Mouse (Mus musculus) forelimb bud, embryonic 11.5 days (tissue): ENCODE data around the gene Itpr1.

Experiments used
- DNase-seq: peaks from one replicate; pipeline ENCODE4 v3.0.0-alpha.2; 2012; ENCODE audit warnings: low read depth, low spot score

Gene Itpr1

GRCm38 (mm10) chr6:108435467-108435866 lies 222.6 kb downstream of the Itpr1 start:
- DNase-seq, result no peak

GRCm38 (mm10) chr6:108436608-108437007 lies 223.7 kb downstream of the Itpr1 start:
- DNase-seq, result no peak

- no peak for DNase-seq
Observed at GRCm38 (mm10) chr6:108441290-108441689, 228.4 kb downstream of the Itpr1 start.

GRCm38 (mm10) chr6:108442291-108442690 lies 229.4 kb downstream of the Itpr1 start:
- DNase-seq, result no peak

GRCm38 (mm10) chr6:108444435-108444834 lies 231.5 kb downstream of the Itpr1 start:
- no peak for DNase-seq

- DNase-seq, result no peak
Observed at GRCm38 (mm10) chr6:108445006-108445405, 232.1 kb downstream of the Itpr1 start.

- no peak for DNase-seq
Observed at GRCm38 (mm10) chr6:108446766-108447165, 233.9 kb downstream of the Itpr1 start.

GRCm38 (mm10) chr6:108447179-108447845 lies 234.4 kb downstream of the Itpr1 start:
- no peak for DNase-seq

GRCm38 (mm10) chr6:108448016-108448735 lies 235.3 kb downstream of the Itpr1 start:
- DNase-seq, result no peak

- no peak for DNase-seq
Observed at GRCm38 (mm10) chr6:108448864-108449263, 236.0 kb downstream of the Itpr1 start.

- no peak for DNase-seq
Observed at GRCm38 (mm10) chr6:108451536-108451935, 238.6 kb downstream of the Itpr1 start.

GRCm38 (mm10) chr6:108453618-108454017 lies 240.7 kb downstream of the Itpr1 start:
- DNase-seq, result no peak

- no peak for DNase-seq
Observed at GRCm38 (mm10) chr6:108454061-108454891, 241.4 kb downstream of the Itpr1 start.

GRCm38 (mm10) chr6:108454979-108455836 lies 242.3 kb downstream of the Itpr1 start:
- DNase-seq, result no peak

GRCm38 (mm10) chr6:108456231-108457062 lies 243.6 kb downstream of the Itpr1 start:
- peak; percentile 67 for DNase-seq

GRCm38 (mm10) chr6:108457063-108457405 lies 244.1 kb downstream of the Itpr1 start:
- no peak for DNase-seq

- DNase-seq, result peak; percentile 48
Observed at GRCm38 (mm10) chr6:108457516-108458181, 244.8 kb downstream of the Itpr1 start.

- DNase-seq, result peak; percentile 55
Observed at GRCm38 (mm10) chr6:108458182-108458571, 245.3 kb downstream of the Itpr1 start.

GRCm38 (mm10) chr6:108458826-108459225 lies 245.9 kb downstream of the Itpr1 start:
- DNase-seq, result no peak
